Mouse (Mus musculus): Measurements from ENCODE around the gene Cul5.

DNA sequence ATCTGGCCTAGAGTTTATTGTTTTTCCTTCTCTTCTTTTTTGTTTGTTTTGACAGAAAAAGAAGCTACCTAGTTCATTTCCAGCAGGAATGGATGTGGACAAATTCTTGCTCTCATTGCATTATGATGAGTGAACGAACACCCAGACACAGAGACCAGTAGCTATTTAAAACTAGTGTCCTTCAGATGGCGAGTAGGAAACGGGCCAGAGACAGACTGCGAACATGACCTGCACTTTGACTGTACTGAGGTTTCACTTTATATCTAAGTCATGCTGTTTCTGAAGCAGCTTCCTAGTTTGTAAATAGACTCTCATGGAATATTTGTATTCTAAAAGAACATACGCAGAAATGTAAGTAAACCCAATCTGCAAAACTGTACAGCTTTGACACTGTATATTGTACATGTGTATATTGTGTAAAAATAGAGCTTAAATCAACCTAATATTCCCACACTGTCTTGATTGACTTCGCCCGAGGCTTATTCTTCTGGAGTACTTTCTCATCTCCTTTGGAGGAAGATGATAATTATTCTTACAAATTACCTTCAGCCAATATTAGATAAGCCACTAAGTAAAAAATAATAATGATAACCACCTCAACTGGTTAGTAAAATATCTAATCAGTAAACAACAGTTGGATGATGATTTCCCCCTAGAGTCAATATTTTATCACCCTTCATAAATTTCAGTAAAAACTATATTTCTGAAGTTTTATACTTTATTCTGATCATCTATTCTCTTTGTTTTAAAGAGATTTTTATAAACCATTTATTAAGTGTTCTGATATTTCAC lies 97.1 kb downstream of the Cul5 start:
- TF ChIP-seq CTCF (IDR thresholded peaks at IDR 0.05; ENCODE audit: extremely low read depth, insufficient read depth, insufficient read length, insufficient replicate concordance) (no peak), POLR2A (IDR thresholded peaks at IDR 0.05; ENCODE audit: low read depth, low read length) (no peak)
